Mouse (Mus musculus): ENCODE results near the gene Apex1. TPM values are rescaled to one million over a fixed set of nuclear protein-coding genes. Genes with fewer than 3 reads are reported as not detected.
"Not testable (repeated sequence)": the region's sequence is repeated elsewhere in the genome, so short reads cannot be mapped to it uniquely, and the experiment has no call there.

Gene Apex1
- polyA plus RNA-seq, 1 experiment from 2014 or later, result 92.1 TPM

- ATAC-seq (ENCODE audit: low FRiP score, low TSS enrichment) (peak; percentile 100), DNase-seq (ENCODE audit: low spot score) (peak; percentile 94)
- peak within 1 kb of the TSS; percentile 69 for H3K4me2 ChIP-seq (replicated peaks; ENCODE audit: low read depth)
- H3K27me3 ChIP-seq (ENCODE audit: control insufficient read depth, insufficient read depth, low read length), result no peaks in the 10 kb centered on the region
- no peaks in the 10 kb centered on the region for H3K36me3 ChIP-seq (ENCODE audit: control insufficient read depth, insufficient read depth, low read length)
- 10% methylated on average over 31 of the region's 31 CpGs for WGBS
- H3K27ac ChIP-seq (replicated peaks), result peak within 1 kb of the TSS; percentile 91
- peak within 1 kb of the TSS; percentile 51 for H3K4me3 ChIP-seq (ENCODE audit: low read depth, low read length)
- no peaks in the 10 kb centered on the region for H3K9me3 ChIP-seq (ENCODE audit: control insufficient read depth, low read length)
- H3K9ac ChIP-seq (ENCODE audit: low read length), result peak within 1 kb of the TSS; percentile 57
- no peak for TF ChIP-seq EP300 (optimal IDR thresholded peaks at IDR 0.05)
- no peaks in the 10 kb centered on the region for H3K4me1 ChIP-seq (replicated peaks; ENCODE audit: control insufficient read depth, insufficient read depth)
Observed at GRCm38 (mm10) chr14:50943932-50944667, 19.3 kb downstream of the Apex1 start, which contains the start of gene Gm49342. Gene Gm49342, plus strand, starts transcription at chr14:50944517.

- not testable (repeated sequence) for H3K36me3 ChIP-seq (ENCODE audit: control insufficient read depth, insufficient read depth, low read length); DNase-seq (ENCODE audit: low spot score); H3K4me1 ChIP-seq (replicated peaks; ENCODE audit: control insufficient read depth, insufficient read depth); H3K9me3 ChIP-seq (ENCODE audit: control insufficient read depth, low read length); H3K27me3 ChIP-seq (ENCODE audit: control insufficient read depth, insufficient read depth, low read length)
- peak overlapping the region; percentile 91 for H3K27ac ChIP-seq (replicated peaks)
- under 1% methylated on average over 14 of the region's 15 CpGs for WGBS
- peak; percentile 49 for TF ChIP-seq CTCF (IDR thresholded peaks at IDR 0.05; ENCODE audit: low read depth)
- H3K9ac ChIP-seq (ENCODE audit: low read length), result peak overlapping the region; percentile 57
- H3K4me3 ChIP-seq (ENCODE audit: low read depth, low read length), result peak overlapping the region; percentile 51
- ATAC-seq (ENCODE audit: low FRiP score, low TSS enrichment), result peak; percentile 95
- peak overlapping the region; percentile 69 for H3K4me2 ChIP-seq (replicated peaks; ENCODE audit: low read depth)
Observed at GRCm38 (mm10) chr14:50944668-50945033, 19.9 kb downstream of the Apex1 start.

DNA sequence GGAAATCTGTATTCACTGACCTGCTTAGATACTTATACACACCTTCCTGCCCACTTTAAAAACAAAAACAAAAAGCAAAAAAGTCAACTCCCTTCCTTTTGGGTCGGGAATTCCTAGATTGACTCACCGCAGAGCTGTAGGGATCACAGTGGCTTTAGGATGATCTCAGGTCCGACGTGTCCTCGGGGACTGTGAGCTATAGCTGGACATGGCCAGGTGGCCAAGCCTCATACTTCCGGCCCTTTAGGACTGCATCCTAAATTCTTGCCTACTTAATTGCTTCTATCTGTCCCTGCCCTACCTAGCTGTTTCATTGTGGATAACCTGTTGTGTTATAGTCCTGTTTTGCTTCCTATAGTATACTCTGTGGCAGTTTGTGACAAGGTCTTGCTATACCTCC, 20.3 kb downstream of the Apex1 start:
- ATAC-seq (ENCODE audit: low FRiP score, low TSS enrichment); DNase-seq (ENCODE audit: low spot score): not testable (repeated sequence)

GRCm38 (mm10) chr14:50945526-50945925, 20.8 kb downstream of the Apex1 start:
- 22% methylated on average over 3 of the region's 3 CpGs for WGBS
- ATAC-seq (ENCODE audit: low FRiP score, low TSS enrichment); H3K9me3 ChIP-seq (ENCODE audit: control insufficient read depth, low read length); DNase-seq (ENCODE audit: low spot score); H3K36me3 ChIP-seq (ENCODE audit: control insufficient read depth, insufficient read depth, low read length); H3K27me3 ChIP-seq (ENCODE audit: control insufficient read depth, insufficient read depth, low read length); H3K4me1 ChIP-seq (replicated peaks; ENCODE audit: control insufficient read depth, insufficient read depth): not testable (repeated sequence)
- Histone ChIP-seq H3K27ac (replicated peaks) (peak overlapping the region; percentile 91; the same call in 1 of the 2 replicates), H3K4me2 (replicated peaks; ENCODE audit: low read depth) (peak overlapping the region; percentile 69), H3K9ac (ENCODE audit: low read length) (peak overlapping the region; percentile 57), H3K4me3 (ENCODE audit: low read depth, low read length) (peak overlapping the region; percentile 51)

More for the DNA sequence above, 20.3 kb downstream of the Apex1 start:
- not testable (repeated sequence) for H3K4me1 ChIP-seq (replicated peaks; ENCODE audit: control insufficient read depth, insufficient read depth); H3K36me3 ChIP-seq (ENCODE audit: control insufficient read depth, insufficient read depth, low read length); H3K27me3 ChIP-seq (ENCODE audit: control insufficient read depth, insufficient read depth, low read length); H3K9me3 ChIP-seq (ENCODE audit: control insufficient read depth, low read length)
- H3K4me2 ChIP-seq (replicated peaks; ENCODE audit: low read depth), result peak overlapping the region; percentile 69
- 8% methylated on average over 6 of the region's 6 CpGs for WGBS
- peak overlapping the region; percentile 91 for H3K27ac ChIP-seq (replicated peaks)
- peak overlapping the region; percentile 51 for H3K4me3 ChIP-seq (ENCODE audit: low read depth, low read length)
- peak overlapping the region; percentile 57 for H3K9ac ChIP-seq (ENCODE audit: low read length)

- ATAC-seq (ENCODE audit: low FRiP score, low TSS enrichment), result no peak
- Histone ChIP-seq H3K4me2 (replicated peaks; ENCODE audit: low read depth) (no peak overlapping the region), H3K27ac (replicated peaks) (no peak overlapping the region), H3K4me1 (replicated peaks; ENCODE audit: control insufficient read depth, insufficient read depth) (no peaks in the 10 kb centered on the region), H3K9me3 (ENCODE audit: control insufficient read depth, low read length) (no peaks in the 10 kb centered on the region), H3K9ac (ENCODE audit: low read length) (no peak overlapping the region), H3K4me3 (ENCODE audit: low read depth, low read length) (no peak overlapping the region), H3K27me3 (ENCODE audit: control insufficient read depth, insufficient read depth, low read length) (no peaks in the 10 kb centered on the region), H3K36me3 (ENCODE audit: control insufficient read depth, insufficient read depth, low read length) (peaks cover 4% of the 10 kb centered on the region; the same call in 1 of the 2 replicates)
- no peak for DNase-seq (ENCODE audit: low spot score)
- WGBS, result 77% methylated on average over 10 of the region's 10 CpGs
- no peak for TF ChIP-seq CTCF (IDR thresholded peaks at IDR 0.05; ENCODE audit: low read depth)
- TF ChIP-seq EP300 (optimal IDR thresholded peaks at IDR 0.05), result no peak
Observed at GRCm38 (mm10) chr14:50955487-50955886, 30.7 kb downstream of the Apex1 start.

GRCm38 (mm10) chr14:50955942-50956508, 31.3 kb downstream of the Apex1 start, which contains the start of gene Pnp2:
Gene Pnp2, plus strand, starts transcription at chr14:50955992.
- not testable (repeated sequence) for H3K27ac ChIP-seq (replicated peaks); H3K36me3 ChIP-seq (ENCODE audit: control insufficient read depth, insufficient read depth, low read length); H3K27me3 ChIP-seq (ENCODE audit: control insufficient read depth, insufficient read depth, low read length); H3K4me3 ChIP-seq (ENCODE audit: low read depth, low read length); H3K4me1 ChIP-seq (replicated peaks; ENCODE audit: control insufficient read depth, insufficient read depth); H3K9me3 ChIP-seq (ENCODE audit: control insufficient read depth, low read length); H3K9ac ChIP-seq (ENCODE audit: low read length)
- H3K4me2 ChIP-seq (replicated peaks; ENCODE audit: low read depth), result peak within 1 kb of the TSS; percentile 25; the same call in 1 of the 2 replicates
- DNase-seq (ENCODE audit: low spot score) (peak; percentile 24), ATAC-seq (ENCODE audit: low FRiP score, low TSS enrichment) (peak; percentile 81)
- WGBS, result 9% methylated on average over 19 of the region's 19 CpGs
- peak; percentile 37; the same call in 1 of the 2 replicates for TF ChIP-seq CTCF (IDR thresholded peaks at IDR 0.05; ENCODE audit: low read depth)

GRCm38 (mm10) chr14:50956724-50957123, 32.0 kb downstream of the Apex1 start:
- not testable (repeated sequence) for H3K4me3 ChIP-seq (ENCODE audit: low read depth, low read length); H3K4me2 ChIP-seq (replicated peaks; ENCODE audit: low read depth); ATAC-seq (ENCODE audit: low FRiP score, low TSS enrichment)

DNA sequence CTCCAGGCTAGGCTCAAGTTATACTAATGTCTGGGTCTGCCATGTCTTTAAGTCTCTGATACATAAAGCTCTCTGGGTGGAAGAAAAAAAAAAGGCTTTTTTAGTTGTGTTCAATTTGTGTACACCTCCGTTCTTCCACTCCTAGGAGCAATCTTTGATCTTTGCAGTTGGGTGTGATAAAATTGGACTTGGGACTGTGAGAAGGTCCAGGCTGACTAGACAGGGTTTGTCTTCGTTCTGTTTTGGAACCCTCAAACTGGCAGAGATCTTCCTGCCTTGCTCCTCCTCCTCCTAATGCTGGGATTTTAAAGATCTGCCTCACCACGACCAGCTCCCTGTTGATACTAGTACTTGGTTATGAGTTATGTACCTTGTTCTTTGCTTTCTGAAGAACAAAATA, 32.4 kb downstream of the Apex1 start:
- H3K4me1 ChIP-seq (replicated peaks; ENCODE audit: control insufficient read depth, insufficient read depth); H3K27me3 ChIP-seq (ENCODE audit: control insufficient read depth, insufficient read depth, low read length); H3K9ac ChIP-seq (ENCODE audit: low read length); H3K36me3 ChIP-seq (ENCODE audit: control insufficient read depth, insufficient read depth, low read length); DNase-seq (ENCODE audit: low spot score); H3K4me2 ChIP-seq (replicated peaks; ENCODE audit: low read depth); H3K9me3 ChIP-seq (ENCODE audit: control insufficient read depth, low read length); H3K27ac ChIP-seq (replicated peaks); ATAC-seq (ENCODE audit: low FRiP score, low TSS enrichment); H3K4me3 ChIP-seq (ENCODE audit: low read depth, low read length): not testable (repeated sequence)
- WGBS, result 55% methylated on average over 3 of the region's 3 CpGs

More at GRCm38 (mm10) chr14:50956724-50957123, 32.0 kb downstream of the Apex1 start:
- not testable (repeated sequence) for H3K9ac ChIP-seq (ENCODE audit: low read length); DNase-seq (ENCODE audit: low spot score); H3K36me3 ChIP-seq (ENCODE audit: control insufficient read depth, insufficient read depth, low read length); H3K27me3 ChIP-seq (ENCODE audit: control insufficient read depth, insufficient read depth, low read length); H3K4me1 ChIP-seq (replicated peaks; ENCODE audit: control insufficient read depth, insufficient read depth); H3K9me3 ChIP-seq (ENCODE audit: control insufficient read depth, low read length); H3K27ac ChIP-seq (replicated peaks)
- WGBS, result 77% methylated on average over 6 of the region's 6 CpGs

Data from stomach, postnatal 0 days (tissue).